Mouse (Mus musculus) thymus, postnatal 25 days (tissue): ENCODE results near the gene Cnnm4.

Experiments used
- DNase-seq: peaks from one replicate; pipeline ENCODE4 v3.0.0; 2022

The Cnnm4 gene

DNA sequence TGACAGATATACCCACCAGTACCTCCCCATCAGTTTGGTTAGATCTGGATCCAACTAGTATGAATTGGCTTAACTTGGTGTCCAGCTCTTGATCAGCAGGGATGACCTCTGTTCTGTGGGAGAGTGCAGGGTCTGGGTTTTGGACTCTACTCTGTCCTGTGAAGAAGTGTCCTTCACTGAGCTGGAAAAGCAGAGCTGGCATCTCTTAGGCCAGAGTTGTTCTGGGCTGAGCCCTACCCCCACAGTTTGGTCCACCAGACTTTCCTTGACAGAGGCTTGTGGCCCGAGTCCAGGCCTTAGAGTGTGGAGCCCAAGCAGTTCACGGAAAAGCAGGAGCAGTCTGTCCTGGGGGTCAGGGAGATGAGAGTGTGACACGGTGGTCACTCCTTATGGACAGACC is 3.2 kb downstream of the Cnnm4 start:
- no peak for DNase-seq

DNA sequence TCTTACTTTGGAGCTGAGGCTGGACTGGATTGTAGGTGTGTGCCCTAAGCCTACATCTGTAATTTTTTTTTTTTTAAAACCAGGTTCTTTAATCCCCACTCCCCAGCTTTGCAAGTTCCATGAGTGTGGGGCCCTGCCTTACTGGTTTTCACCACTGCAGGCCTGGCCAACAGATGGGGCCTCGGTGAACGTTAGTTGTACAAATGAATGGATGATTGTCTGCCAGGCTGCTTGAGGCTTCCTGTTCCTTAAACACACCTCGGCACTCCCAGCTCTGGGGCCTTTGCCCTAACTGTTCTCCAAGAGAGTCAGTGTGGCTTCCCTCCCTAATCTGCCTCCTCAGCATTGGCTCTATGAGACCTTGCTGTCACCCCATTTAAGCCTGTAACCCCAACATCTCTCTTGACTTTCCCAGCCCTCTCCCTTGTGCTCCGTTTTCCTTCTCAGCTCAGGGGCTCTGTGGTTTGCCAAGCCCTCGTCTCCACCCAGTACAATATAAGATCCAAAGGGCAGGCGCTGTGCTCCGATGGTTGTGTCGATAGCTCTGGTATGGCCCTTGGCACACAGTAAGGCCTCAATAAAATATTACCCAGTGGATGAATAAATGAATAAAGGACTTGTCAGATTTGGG is 4.2 kb downstream of the Cnnm4 start:
- no peak for DNase-seq

DNA sequence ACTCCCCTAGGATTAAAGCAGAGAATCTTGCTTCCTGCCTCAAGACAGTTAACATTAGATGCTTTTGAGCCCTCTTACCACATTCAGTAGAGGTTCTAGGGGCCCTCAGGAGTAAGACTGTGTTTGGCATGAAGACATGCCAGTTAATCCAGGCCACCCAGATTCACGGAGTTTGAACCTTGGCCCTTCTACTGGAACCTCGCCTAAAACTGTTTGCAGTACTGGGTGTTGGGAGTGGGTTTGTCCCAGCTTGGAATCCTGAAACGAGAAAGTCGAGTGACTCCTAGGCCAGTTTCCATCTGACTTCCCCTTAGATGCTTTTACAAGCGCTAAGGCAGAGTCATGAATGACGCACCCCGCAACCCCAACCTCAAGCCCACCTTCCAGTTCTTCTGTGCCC is 5.0 kb downstream of the Cnnm4 start:
- DNase-seq: no peak

DNA sequence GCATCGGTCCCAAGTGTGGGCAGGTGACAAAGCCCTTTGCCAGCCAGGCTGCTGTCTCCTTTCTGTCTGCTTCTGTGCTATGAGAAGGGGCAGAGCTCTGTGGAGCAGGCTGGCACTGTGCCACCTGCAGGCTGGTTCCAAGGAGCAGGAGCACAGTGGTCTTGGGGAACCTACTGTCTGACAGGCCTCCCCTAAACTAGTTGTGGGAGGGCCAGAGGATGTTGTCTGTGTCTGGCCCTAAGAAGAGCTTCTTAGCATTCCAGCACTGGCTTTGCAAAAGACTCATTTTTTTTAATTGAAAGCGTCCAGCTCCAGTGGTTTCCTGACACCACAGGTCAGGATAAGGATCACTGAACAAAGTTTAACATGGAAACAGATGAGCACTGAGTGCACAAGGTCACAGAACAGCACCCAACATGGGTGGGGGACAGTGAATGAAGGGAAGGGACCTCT is 6.9 kb downstream of the Cnnm4 start:
- DNase-seq: no peak

DNA sequence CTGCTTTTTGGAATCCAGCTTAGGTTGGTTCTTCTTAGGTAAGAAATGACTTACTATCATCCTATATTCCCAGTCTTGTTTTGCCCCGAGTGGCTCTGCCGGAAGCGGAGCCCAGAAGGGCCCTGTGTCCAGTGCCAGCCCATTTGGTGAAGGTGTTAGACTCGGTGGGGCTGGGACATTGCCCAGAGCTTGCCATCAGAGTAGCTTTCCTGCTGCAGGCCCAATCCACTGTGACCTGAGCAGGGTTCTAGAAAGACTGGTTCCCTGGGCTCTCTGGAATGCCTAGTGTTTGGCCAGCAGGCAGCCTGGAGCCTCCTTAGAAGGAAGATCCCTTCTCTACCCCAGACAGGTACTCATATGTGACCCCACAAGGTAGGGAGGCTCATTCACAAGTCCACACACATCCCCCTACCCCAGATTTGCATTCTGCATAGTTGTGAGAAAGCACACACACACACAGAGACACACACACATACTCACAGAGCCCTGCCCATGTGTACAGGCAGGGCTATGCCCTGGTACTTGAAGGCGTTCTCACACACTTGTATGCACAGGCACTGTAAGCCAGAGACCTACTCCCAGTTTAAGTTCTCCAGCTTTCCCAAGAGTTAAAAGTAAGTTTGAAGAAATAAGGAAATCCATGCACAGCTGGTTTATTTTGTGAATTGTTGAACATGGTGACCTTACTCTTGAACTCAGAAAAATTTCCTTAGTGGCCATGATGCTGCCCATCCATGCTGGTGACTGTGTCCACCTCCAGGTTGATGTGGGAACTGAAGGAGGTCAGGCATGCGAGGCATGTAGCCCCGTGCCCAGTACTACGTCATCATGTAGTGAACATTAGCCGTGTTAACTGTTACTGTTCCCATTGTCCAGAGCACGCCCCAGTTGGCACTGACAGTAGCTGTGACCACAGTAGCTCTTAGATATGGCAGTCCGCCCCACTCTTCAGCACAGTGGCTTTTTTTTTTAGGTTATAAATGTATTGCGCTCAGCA is 8.8 kb downstream of the Cnnm4 start:
- DNase-seq: no peak

DNA sequence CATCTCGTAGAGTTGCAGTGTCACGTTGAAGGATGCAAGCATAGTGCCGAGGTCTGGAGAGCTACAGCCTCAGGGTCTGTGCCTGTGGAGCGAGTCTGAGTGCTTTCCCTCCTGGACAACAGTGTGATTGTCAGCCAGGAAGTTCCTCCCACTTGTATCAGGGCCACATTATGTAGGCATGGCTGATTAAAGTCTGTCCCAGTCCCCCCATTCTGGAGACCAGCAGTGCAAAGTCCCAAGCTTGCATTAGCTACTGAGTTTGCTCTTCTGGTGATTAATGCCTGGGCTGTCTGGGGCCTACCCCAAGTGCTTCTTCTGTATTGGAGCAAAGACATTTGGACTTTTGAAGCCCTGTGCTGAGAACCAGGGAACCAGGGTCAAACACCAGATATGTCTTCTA is 12.4 kb downstream of the Cnnm4 start:
- no peak for DNase-seq

DNA sequence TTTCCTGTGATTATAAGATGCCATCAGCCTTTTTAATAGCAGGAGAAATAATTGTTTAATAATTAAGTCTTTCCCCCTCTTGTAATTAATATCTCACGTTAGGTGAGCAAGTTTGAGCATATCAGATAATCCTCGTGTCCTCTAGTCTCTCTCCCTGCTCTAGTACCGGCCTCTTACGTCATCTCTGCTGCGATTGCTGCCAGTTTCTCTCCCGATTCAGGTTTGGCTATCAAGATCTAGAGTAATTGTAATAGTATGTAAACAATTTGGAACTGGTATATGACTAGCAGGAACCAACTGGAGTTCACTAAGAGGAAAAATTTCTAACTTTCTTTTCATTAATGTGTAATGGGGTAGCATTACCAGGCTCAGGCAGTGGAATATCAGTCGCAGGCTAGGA is 13.7 kb downstream of the Cnnm4 start:
- no peak for DNase-seq

DNA sequence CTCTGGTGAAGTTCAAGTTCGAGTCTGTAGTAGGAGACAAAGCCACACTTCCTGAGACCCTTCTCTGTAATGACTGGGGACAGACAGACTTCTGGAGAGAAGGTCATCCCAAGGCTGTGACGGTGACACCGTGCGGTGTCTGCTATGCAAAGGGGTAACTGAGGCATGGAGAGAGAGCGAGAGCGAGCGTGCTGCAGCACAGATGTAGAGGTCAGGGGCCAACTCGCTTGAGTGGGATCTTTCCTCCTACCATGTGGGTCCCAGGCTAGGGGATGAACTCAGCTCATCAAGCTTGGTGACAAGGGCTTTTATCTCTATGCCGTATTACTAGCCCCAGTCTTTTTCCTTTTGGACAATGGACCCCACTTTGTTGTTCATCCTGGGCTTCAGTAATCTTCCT is 15.7 kb downstream of the Cnnm4 start:
- DNase-seq: no peak

DNA sequence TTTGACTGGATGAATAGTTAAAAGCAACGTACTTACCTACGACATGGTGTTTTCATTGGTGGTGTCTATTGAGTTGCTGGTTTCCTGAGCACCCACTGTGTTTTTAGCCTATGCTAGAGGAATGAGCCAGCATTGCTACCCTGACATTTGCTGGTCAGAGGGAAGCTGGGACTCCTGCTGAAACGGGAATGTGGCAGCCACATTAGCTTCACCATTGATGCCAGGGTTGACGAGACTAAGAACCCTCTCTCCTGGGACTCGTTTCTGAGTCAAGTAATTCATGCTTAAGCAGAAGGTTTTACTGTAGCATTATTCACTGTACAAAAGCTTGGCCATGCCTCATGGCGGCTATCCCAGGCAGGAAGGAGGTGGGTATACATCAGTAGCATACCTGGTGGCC is 18.2 kb downstream of the Cnnm4 start:
- DNase-seq: no peak

DNA sequence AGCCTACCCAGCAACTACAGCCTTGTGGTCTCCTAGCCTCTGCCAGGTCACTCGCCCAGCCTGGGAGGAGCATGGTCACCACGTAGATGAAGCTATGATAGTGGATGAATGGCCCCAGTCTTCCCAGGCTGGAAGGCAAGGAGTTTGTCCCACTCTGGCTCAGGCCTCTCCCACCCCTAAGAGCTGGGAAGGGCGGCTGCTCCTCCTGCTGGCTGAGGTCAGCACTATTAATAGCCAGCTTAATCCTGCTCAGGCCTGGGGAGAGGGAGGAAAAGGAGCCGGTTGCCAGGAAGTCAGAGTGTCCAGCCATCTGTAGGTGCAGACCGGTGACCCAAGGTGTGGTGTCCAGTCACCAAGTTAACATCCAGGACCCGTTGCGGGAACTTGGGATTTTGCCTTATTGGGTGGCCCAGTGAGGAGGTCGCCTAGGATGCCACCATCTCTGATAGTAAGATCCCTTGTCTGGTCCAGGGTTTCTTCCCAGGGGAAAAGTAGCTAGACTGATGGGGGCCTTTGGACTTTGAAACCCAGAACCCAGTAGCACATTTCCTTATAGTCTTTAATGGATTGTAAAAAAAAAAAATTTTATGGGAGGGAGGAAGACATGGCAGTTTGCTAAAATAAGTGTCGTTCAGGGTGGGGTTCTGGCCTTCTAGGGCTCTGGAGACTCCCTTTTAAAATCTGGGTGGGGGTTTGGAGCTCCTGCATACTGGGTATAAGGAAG is 21.2 kb downstream of the Cnnm4 start:
- DNase-seq: no peak

DNA sequence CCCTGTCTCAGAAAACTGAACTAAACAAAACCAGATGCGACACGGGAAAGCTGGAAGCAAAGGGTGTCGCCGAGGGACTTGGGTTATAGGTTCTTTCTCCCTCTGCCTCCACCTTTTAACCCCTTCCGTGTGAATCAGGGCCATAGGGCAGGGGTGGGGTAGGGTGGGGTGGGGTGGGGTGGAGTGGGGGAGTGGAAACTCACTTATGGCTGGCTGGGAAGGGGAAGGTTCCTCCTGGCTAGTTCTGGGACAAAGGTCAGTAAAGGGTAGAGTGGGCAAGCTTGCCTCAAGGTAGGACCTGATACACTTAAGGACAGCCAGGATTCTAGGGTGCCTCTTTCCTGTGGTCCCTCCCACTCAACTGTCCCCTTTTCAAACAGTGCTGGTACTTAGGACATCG is 21.9 kb downstream of the Cnnm4 start:
- no peak for DNase-seq

DNA sequence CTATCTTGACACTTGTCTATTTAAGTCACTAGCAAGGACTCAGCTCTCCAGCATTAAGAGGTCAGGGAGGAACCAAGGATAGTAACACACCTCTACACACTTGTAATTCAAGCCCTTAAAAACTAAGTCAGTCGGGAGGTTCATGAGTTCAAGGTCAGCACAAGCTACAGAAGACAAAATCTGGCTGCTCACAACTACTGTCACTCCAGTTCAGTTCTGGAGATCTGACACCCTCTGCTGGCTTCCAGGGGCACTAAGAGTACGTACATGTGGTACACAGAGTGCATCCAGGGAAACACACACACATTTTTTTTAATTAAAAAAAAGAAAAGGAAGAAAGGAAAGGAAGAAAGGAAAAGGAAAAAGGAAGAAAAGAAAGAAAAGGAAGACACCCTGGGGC is 25.3 kb downstream of the Cnnm4 start:
- DNase-seq: peak; percentile 36

DNA sequence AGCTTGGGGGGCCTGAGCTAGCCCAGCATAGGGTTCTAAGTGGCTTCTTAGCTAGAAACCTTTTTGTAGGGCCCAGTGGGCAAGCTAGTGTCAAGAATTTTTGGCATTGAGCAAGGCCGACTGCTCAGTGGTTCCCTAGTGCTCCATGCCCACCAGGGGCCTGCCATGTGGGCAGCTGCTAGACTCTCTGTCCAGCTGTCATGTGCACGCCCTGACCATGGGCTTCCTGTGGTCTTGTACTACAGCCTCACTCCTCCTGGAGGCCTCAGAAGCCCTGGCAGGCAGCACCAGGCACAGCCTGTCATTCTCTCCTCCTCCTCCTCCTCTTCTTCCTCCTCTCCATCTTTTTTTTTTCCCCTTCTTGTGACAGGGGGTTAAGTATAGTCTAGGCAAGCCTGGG is 25.9 kb downstream of the Cnnm4 start:
- no peak for DNase-seq

DNA sequence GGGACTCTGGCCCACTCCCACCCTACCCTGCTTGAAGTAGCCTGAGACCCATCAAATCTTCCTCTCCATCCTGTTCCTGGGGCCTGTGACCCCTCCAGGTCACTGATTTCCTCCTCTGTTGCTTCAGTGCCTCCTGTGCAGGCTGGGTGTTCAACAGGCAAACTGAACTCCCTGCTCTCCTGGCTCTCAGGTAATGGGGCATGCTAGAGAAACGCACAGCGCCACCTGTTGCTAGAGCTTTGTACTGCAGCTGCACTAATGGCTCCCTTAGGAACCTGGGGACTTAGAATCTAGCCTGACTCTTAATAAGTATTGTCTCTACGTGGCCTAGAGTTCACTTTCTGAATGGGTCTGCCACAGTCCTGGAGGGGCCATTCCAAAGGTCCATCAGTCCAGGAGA is 29.8 kb downstream of the Cnnm4 start:
- peak; percentile 83 for DNase-seq

DNA sequence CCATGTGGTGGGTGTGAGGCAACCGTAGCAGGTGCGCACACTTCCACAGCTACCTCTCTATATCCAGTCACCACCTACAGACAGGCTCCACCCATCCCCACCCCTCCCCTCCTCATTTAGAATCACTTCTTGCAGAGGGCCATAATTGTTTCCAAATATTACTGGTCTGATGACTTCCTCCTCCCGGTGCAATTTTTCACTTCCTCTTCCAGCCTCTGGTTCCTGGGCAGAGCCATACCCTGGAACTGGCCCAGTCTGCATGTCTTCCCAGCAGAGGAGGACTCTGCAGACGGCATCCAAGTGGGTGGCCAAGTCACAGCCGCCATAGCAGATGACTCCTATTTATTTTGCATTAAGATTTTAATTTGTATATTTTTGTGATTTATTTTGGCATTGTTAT is 36.8 kb downstream of the Cnnm4 start:
- no peak for DNase-seq

DNA sequence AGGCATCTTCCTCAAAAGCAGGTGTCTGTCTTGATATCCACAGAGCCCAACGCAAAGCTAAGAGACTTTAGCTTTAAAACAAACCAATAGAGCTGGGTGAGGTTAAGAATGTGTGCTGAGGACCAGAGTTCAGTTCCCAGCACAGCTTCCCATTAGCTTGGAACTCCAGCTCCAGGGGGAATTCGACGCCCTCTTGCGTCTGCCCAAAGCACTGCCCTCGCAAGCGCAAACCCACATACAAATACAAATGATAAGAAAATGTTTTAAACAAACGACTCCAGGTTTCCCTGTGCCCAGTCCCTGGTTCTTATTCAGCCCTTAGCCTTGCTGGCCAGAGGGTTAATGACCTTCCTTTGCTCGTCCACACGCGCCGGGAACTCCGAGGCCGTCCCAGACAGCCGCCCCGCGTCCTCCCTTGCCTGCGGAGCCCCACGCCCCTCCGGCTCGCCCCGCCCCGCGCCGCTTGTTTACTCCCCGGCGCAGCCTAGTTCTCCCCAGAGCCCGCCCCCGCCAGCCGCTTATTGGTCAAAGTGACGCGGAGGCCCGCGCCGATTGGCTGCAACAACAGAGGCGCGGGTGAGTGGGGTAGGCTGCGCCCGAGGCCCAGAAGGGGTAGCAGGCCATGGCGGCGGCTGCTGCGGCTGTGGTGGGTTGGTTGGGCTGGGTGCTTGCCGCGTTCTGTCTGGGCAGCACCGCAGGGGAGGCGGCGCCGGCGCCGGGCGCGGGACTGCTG is 40.0 kb downstream of the Cnnm4 start, which contains the start of gene Cnnm3:
Gene Cnnm3, plus strand, starts transcription at position 579 of the 733 bp plus-strand sequence.
- DNase-seq: peak; percentile 100

DNA sequence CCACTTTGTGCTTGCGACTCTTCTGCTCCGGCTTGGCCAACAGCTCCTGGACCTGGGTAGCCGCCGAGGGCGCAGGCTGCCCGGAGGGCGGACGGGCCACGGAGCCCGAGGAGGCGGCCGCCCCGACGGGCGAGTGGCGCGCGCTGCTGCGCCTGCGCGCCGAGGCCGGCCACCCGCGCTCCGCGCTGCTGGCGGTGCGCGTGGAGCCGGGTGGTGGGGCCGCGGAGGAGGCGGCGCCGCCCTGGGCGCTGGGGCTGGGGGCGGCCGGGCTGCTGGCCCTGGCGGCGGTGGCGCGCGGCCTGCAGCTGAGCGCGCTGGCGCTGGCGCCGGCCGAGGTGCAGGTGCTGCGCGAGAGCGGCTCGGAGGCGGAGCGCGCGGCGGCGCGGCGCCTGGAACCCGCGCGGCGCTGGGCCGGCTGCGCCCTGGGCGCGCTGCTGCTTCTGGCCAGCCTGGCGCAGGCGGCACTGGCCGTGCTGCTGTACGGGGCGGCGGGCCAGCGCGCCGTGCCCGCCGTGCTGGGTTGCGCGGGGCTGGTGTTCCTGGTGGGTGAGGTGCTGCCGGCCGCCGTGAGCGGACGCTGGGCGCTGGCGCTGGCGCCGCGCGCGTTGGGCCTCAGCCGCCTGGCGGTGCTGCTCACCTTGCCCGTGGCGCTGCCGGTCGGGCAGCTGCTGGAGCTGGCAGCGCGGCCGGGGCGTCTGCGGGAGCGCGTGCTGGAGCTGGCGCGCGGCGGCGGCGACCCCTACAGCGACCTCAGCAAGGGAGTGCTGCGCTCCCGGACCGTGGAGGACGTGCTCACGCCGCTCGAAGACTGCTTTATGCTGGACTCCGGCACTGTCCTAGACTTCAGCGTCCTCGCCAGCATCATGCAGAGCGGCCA is 40.9 kb downstream of the Cnnm4 start:
- peak; percentile 69 for DNase-seq

DNA sequence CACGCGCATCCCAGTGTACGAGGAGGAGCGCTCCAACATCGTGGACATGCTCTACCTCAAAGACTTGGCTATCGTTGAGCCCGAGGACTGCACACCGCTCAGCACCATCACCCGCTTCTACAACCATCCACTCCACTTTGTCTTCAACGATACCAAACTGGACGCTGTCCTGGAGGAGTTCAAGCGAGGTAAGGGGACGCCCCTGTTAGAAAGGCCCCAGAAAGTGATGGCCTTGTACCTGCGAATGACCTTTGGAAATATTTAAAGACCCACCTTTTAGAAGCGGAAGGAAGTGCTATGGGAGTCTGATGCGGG is 41.5 kb downstream of the Cnnm4 start:
- DNase-seq: no peak

DNA sequence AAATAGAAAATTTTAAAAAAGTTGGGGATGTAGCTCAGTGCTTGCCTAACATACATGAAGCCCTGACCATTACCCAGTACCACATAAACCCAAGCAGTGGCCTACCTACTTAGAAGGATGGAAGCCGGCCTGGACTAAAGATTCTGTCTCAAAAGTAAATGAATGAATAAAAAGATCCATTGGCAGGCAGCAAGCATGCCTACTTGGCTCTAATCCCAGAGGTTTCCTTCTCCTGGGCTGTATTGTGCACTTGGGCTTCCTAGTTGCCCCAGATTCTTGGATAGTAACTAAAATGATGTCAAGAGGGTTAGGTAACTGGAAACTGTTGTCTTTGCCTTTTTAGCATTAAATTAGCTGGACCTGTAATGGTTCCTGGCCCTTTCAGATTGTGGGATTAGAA is 41.9 kb downstream of the Cnnm4 start:
- no peak for DNase-seq

DNA sequence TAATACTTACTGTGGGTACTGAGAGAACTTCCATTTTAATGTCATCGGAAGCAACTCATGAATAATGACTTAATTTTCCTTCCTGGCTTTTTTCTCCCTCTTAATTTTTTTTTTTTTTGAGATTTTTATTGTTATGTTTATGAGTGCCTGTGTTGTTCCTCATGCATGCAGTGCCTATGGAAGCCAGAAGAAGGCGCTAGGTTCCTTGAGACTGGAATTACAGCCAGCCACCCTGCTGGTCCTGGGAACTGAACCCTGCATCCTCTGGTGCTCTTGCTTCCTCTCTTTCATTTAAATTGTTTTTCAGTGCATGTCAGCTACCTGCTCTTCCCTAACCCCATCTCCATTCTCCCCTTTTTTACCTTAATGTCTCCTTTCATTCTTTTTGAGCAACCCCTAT is 42.3 kb downstream of the Cnnm4 start:
- peak; percentile 18 for DNase-seq

DNA sequence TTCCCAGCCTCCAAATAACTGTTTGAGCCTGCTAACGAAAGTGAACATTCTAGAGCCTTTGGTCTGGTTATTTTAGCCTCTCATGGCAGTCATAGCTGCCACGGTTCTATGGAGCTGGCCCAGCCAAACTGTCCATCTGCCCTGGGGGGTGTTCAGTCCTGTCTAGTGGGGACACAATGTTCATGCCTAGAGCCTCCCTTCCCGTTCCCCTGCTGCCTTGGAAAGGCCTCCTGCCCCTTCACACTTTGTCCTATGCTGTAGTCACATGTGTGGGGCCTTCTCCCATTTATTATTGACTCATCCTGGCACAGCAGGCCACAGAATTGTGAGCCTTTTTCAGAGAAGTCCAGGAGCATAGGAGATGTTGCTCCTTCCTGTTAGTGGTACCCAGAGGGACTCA is 46.8 kb downstream of the Cnnm4 start:
- no peak for DNase-seq

DNA sequence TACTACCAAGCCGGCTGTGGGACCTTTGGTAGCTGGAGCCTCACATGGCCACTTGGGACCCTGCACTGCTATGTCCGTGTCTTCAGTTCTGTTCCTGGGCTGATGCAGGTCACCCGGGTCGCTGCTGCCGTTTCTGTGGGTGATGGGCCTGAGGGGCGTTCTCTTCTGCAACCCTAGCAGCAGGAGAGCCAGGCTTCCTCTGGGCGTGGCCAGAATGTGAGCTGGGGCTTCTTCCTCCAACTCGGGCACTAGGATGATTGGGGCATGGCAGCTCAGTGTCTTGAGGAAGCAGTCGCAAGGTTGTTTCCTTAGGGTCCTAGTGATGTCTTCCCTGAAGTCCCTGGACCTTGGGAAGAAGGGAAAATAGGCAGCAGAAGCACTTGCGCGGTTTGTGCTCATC is 48.2 kb downstream of the Cnnm4 start:
- no peak for DNase-seq
